Mouse (Mus musculus) left cerebral cortex, postnatal 25 days (tissue): ENCODE results near the gene Syngr3. TPM values are rescaled to one million over a fixed set of nuclear protein-coding genes. Genes with fewer than 3 reads are reported as not detected.

ENCODE experiments used
- DNase-seq, 2 experiments: peaks; one replicate each; pipeline ENCODE4 v3.0.0; 2022; ENCODE audit warnings: low spot score in 2 of 2, mixed read lengths in 1 of 2
- intact Hi-C: fragments of 180-260 bp; cut with DNase I; formaldehyde crosslinking; loops from one replicate; pipeline ENCODE4 v1.15.1; 2025
- total RNA-seq, 2 experiments: library from RNA; stranded (reverse); gene quantifications; 2 replicates each; pipeline ENCODE4 v1.2.3; 2021

Gene Syngr3
- total RNA-seq, 2 experiments from 2014 or later: 203 to 214 TPM

DNA sequence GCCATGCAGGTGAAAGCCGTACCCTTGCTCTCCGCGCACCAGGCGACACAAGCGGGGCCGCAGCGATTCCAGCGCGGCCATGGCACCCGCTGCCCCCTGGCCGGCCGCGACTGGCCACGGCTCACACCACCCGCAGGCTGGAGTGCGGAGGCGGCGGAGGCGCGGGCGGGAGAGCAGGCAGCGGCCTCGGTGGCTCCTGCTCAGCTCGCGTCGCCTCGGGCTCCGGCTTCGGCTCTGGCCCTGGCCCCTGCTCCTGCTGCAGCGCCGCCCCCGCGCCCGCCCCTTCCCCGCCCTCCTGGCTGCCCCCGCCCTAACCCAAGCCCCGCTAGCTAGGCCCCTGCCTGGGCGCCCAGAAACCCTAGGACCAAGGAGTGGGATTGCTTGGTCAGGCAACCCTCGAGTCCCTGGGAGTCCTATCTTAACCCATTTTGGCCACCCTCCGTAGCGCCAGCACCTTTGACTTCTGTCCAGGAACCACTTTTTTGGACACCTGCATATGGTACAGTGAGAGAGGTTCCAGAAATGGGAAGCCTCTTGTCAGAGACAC, 39.6 kb downstream of the Syngr3 start, which contains the start of gene Slc9a3r2:
TSS of gene Slc9a3r2 (minus strand) at position 258 of the 547 bp plus-strand sequence.
- intact Hi-C loops: no loop called here
- no peak for DNase-seq

DNA sequence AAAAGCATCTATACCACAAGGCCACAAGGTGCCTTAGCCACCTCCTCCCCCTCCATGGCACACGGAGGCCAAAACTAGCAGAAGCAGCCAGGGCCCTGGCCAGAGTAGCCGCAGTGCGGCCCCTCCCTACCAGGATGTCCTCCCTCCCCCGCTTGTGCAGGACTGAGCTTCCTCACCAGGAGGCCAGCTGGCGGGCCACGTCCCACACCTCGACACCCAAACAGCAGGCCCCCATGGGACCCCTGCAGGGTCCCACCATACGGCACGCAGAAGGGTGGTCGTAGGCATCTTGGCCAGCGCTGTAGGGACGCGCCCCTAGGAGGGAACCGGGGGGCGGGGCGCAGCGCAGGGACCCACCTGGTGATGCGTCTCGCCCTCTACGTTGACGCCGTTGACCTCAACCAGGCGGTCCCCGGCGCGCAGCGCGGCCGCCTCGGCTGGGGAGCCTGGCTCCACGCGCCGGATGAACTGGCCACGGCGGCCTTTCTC, 40.1 kb downstream of the Syngr3 start:
- intact Hi-C loops: no loop called here
- peak in 1 of 2 experiments; percentile 36 for DNase-seq

DNA sequence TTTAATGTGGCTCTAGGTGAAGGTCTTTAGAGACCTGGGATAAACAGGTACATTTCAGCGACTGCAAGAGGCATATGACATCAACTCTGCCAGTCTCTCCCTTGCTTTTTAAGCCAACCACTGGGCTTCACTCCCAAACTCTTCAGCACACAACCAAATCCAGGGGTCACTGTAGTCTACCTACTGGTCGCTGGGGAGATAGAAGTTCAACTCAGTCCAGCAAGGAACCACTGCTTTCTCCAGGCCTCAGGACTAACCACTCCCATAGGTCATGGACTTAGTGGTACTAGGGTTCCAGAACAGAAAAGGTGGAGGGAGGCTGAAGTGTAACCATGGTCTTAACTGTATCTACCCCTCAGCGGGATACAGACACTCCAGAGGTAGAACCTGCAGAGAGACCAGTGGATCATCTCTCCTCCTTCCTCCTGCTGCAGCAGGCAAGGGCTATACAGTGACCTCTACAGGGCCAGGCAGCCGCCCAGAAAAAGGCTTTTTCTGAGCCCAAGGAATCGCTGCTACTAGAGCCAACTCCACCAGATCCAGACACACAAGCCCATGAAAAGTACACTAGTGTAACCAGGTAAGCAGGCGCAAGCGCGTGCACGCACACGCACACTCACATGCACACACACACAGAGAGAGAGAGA, 40.9 kb downstream of the Syngr3 start:
- DNase-seq: no peak
- intact Hi-C loops: no loop called here

DNA sequence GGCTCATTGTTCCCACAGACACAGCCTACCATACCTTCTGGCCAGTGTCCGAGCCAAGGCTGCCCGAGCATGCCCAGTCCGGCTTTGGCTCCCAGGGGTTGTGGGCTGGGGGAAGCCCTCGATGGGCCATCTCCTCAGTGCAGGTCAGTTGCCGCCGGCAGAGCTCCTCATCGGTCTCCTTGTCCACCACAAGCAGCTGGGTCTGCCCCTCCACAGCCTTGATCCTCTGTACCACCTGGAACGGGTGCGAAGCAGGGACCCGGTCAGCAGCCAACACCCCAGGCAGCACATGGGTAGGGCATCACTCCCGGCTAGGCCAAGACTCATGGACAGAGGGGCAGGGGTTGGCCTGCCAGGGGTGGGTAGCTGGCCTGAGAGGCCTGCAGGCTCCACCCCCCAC, 42.3 kb downstream of the Syngr3 start:
- DNase-seq: no peak
- intact Hi-C loops: no loop called here

DNA sequence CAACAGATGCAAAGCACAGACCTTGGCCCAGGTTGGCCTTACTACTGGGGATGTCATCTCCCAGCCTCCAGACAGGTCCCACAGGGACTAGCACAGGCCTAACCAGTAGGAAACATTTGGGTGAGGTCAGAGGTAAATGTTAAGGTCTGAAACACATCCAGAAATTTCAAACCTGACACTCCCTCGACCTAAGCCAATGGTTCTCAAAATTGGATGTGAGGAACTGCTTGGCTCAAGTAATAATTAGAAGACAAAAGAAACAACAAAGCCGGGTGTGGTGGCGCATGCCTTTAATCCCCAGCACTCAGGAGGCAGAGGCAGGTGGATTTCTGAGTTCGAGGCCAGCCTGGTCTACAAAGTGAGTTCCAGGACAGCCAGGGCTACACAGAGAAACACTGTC, 43.4 kb downstream of the Syngr3 start:
- intact Hi-C loops: no loop called here
- DNase-seq: no peak

DNA sequence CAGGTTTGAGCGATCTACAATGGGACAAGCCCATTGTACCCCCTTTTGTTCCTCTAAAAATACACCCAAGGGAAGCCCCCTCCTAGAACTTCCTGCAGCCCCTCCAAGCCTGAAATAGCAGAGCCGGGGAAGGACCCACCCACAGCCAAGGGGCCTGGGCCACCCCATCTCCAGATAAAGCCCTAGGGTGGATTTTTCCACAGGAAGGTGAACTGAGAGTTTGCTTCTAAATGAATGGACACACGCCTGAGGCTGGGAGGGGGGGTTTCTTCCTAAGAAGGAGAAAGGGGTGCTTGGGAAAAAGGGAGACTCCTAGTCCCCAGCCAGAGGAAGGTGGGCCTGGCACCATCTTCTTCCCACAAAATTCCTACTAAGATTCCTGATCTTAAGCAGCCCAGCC, 43.8 kb downstream of the Syngr3 start:
- no peak for DNase-seq
- intact Hi-C loops: no loop called here

DNA sequence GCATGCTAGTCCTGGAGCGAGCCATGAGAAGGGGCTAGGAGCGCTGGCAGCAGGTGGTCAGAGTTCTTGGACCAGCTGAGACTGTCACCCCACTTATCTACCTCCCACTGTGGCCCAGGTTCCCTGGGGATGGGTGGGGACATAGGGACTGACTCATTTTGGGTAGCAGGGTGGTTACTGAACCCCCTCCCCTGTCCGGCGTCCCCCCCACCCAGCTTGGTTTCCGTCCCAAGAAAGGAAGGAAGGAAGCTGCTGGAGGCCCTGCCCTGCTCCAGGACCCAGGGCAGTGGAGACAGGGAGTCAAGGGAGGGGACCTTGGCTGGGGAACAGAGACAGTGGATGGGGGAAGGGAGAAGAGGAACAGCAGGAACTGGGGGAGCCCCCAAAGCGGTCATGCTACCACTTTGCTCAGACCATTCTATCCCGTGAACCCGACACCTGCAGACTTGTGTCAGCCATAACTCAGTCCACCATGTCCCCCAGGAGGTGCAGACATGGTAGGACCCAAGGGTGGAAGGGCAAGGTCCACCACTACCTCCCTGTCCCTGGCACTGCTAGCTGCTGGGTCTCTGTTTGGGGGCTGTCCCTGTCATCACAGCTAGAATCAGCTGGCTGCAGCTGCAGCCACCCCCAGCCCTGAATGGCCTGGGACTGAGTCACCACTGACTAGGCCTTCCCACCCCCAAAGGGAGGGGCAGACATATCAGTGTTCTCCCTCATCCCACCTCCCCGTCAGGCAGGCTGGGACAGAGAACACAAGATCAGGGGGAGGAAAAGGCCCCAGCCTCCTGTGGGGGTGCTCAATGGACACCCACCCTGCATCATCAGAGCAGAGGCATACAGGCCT, 44.7 kb downstream of the Syngr3 start:
- intact Hi-C loops: no loop called here
- DNase-seq: peak in 1 of 2 experiments; percentile 53

DNA sequence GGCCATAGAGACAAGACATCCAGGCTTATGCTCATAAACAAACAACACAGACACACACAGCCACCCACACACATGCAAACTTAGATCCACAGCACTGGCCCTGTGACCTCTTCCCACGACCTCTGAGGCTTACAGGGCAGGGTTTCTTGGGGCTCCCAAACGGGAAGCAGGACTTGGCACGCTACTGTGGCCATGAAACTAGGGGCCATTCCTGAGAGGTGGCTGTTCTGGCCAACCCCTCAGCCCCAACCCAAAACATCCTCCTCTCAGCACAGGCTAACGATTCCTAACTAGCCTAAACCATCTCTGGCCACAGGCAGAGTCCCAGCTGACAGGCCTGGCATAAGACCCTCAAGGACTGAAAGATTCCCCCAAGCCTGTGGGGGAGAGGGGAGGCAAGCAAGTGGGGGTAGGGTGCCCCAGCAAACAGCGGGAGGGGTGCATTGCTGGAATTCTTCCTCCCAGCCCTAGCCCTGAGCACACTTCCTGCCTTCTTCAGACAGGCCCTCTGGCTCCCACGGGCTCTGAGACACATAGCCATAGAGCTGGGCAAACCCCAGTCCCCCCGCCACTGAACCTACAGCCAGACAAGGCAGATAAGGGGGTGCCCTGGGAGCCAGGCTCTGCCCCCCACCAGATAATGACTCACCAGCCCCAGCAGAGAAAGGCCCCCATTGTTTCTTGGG, 45.6 kb downstream of the Syngr3 start:
- no peak for DNase-seq
- intact Hi-C loops: no loop called here

DNA sequence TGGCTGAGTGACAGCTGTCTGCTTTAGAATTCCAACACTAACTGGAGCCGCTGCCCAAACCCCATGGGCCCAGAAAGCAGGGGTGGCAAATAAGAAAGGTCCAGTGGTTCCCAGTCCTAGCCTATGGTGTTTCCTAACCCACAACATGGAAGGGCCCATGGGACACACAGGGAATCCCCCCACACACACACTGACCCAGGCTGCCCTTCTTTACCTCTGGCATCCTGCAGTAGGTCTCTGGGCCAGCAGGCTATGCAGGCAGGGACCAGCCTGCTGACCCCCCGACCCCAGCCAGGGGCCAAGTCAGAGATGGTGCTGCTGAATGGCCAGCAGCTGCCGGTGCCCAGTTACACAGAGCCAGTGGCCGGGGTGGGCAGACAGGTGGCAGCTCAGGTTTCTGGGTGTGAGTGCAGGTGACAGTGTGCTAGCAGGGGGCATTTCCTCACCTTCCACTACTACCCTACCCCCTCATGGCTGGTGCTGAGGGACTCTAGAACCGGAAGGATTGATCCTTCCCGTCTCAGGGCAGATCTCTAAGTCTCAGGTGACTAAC, 46.9 kb downstream of the Syngr3 start:
- DNase-seq: no peak
- intact Hi-C loops: no loop called here

DNA sequence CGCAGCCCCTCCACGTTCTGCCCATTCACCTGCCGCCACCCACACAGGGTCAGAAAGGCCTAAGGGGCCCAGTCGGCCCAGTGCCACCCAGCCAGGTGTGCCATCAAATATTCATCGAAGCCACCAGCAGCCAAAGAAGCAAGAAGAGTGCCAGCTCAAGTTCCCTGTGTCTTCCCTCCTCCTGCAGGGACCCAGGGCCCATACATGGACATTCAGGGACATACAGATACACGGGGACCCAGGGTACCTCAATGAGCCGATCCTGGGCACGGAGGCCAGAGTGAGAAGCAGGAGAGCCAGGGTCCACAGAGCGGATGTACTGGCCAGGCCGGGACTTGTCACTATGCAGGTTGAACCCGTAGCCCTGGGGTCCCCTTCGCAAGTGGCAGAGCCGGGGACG, 47.8 kb downstream of the Syngr3 start:
- no peak for DNase-seq
- intact Hi-C loops: no loop called here

DNA sequence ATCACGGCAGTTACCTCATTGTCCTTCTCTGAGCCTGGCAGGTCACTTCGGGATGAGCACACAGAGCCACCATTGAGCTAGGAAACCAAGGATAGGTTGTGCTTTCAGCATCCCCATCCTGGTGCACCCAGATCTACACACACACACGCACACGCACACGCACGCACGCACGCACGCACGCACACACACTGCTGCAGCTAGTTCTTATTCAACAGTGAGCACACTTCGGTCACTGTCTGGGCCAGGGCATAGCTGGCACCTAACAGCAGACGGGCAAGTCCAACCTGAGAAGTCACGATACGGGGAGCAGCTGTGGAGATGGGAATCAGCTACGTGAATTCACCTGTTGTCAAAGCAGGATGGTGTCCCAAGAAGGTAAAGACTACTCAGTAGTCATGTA, 49.2 kb downstream of the Syngr3 start:
- intact Hi-C loops: no loop called here
- no peak for DNase-seq

DNA sequence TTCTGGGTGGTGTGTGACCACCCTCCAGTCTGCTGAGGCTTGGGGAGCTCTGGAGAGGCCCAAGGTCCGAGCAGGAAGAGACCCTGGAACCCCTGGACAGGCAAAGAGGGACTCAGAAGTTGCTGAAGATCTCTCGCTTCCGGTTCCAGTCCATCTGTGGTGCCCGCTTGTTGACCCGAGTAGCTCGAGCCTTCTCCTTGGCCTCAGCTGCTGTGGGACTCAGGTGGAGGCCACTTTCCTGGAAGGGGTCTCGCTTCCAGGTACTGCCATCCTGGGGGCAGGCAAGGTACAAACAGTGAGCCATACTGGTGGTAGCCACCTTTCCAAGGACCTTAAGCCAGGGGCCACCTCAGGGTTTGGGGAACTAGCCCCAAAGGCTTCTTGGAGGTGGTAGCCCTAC, 49.6 kb downstream of the Syngr3 start:
- intact Hi-C loops: no loop called here
- no peak for DNase-seq

DNA sequence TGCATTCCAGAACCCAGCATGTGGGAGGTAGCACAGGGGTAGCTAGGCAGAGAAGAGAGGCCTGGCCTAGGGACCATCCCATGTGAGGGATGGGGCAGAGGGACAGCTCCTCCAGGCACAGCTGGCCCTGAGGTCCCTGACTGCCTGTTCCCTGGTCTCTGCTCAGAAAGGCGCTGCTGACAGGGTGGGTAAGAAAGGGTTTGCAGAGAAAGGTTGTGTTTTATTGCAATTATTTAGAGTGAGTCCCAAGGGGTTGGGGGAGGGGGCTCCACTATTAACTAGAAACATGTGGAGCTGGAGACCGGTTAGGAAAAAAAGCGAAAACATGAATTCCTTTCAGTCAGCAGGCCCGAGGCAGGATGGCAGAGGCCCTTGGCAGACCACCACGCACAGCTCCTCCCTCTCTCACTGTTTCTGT, 50.2 kb downstream of the Syngr3 start:
- no peak for DNase-seq
- intact Hi-C loops: no loop called here

DNA sequence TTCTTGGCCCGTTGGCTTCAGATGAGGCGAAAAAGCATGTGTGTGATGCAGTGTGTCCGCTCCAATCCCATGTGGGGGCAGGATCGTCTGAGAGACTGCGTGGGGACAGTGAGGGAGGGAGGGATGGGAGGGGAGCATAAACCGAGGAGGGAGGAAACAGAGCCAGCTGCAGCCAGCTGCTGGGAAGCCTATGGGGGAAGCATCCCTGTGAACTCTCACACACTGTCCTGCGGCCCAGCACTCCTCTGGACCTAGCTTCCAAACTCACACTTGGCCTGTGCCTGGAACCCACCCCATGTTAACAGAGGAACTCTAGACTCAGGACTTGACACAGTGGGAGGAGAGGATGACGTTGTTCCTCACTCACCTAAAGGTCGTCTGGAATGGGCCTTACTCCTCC, 50.9 kb downstream of the Syngr3 start:
- no peak for DNase-seq
- intact Hi-C loops: no loop called here

DNA sequence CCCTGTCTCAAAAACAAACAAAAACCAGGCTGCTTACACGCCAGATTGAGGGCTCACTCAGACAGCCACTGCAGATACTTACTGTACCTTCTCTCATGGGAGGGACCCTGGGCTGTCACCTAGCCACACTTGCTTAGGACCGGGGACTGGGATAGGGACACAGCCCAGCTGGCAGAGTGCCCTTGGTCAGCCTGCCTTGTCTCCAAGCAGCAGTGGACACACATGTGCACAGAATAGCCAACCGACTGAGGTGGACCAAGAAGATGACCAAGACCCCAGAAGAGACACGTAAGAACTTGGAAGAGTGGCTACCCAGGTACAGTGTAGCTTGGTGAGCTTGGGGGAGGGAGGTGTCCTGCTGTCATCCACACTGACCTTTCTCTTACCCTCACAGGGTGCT, 51.5 kb downstream of the Syngr3 start:
- no peak for DNase-seq

DNA sequence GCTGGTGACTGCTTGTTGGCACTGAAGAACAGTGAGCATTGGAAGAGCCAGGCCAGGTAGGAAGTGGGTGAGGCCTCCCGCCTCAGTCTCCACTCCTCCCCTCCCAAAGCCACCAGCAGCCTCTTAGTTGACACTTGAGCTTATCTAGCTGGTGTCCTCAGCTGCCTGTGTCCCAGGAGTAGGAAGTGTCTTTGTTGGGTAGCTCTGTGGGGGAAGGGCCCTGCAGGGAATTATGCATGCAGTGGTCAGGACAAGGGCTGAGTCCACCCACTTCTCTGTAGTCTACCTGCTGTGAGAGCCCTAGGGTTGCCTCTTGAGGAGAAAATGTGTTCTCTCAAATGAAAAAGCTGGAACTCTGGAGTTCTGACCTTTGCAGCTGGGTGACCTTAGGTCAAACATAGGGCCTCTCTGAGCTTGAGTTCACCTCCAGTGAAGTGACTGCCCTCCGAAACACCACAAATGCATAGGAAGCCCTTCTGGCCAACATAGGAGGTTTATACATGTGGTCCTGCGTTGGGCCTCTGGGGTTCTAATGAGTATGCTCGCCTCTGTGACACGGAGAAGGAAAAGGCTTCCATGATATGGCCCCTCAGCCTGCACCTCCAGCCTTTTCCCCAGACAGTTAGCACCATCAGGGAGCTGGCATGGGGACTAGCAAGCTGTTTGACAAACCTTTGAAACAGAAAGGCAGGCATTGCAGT, 52.8 kb downstream of the Syngr3 start:
- no peak for DNase-seq

More for the DNA sequence above, 51.5 kb downstream of the Syngr3 start:
- intact Hi-C loops: no loop called here

DNA sequence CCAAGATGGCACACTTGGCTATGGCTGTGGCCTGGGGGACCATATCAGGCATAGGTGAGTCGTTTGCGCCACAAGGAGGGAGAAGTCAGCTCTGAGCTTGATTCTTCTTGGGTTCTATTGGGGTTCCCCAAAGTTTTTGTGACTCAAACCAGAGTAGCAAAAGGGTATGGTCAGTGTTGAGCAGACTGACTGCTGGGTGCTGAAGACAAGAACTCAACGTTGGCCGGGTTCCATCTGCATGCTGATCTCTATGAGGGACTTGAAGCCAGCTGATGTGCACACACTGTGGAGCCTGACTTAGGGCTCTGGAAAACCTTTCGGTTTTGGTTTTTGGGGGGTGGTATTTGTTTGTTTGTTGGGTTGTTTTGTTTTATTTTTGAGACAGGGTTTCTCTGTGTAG, 54.1 kb downstream of the Syngr3 start:
- intact Hi-C loops: no loop called here
- DNase-seq: no peak

More for the DNA sequence above, 52.8 kb downstream of the Syngr3 start:
- intact Hi-C loops: no loop called here
